Mouse (Mus musculus): ENCODE results near the gene Efna3.

DNA sequence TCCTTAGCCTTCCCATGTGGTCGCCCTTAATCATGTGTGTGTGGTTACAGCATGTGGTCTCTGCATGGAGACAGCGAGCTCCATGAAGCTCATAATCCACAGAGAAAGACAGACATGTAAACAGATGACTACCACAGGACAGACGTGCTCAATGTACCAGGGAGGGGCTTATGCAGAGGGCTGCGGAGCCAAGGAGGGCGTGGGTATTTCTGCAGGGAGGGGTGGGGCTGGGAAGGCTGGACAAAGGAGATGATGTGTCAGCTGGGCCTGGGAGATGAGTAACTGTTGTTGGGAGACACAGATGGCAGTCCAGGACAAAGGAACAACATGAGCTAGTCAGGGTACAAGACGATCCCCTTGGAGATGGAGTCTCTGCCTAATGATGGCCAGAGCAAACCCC lies 36.9 kb upstream of the Efna3 start:
- TF ChIP-seq CTCF (IDR thresholded peaks at IDR 0.05; ENCODE audit: low read depth) (no peak), EP300 (optimal IDR thresholded peaks at IDR 0.05) (no peak)

All from stomach, postnatal 0 days (tissue).